Mouse (Mus musculus) limb, embryonic 14.5 days (tissue): ENCODE measurements at regions not wholly inside any gene's neighbourhood (a gene's known extent, or its start where the extent isn't known, plus 50 kb on each side); places are given as distances from the start of the nearest gene placed in this dataset.

Experiments
- ATAC-seq: fragments of 200-750 bp; cut with Nextera tagmentation; 2 replicates; pipeline ENCODE4 v1.8.0; 2017; ENCODE audit warnings: low read depth, moderate number of reproducible peaks, moderate TSS enrichment; ENCODE audit not compliant: low FRiP score
- DNase-seq: peaks from one replicate; pipeline ENCODE4 v3.0.0-alpha.2; 2015; ENCODE audit warnings: low spot score
- H3K27ac ChIP-seq: fragments of 300-500 bp; sonication (generic); replicated peaks from 2 replicates; pipeline ENCODE4 v1.5.1; 2014; ENCODE audit warnings: low read depth, mild to moderate bottlenecking, low read length, moderate library complexity, mixed read lengths
- H3K27me3 ChIP-seq: fragments of 300-500 bp; sonication (generic); 2 replicates; pipeline ENCODE4 v1.6.1; 2014; ENCODE audit warnings: low read length, mixed read lengths; ENCODE audit not compliant: control insufficient read depth, insufficient read depth
- H3K36me3 ChIP-seq: fragments of 300-500 bp; sonication (generic); 2 replicates; pipeline ENCODE4 v1.6.1; 2014; ENCODE audit warnings: mild to moderate bottlenecking, low read length, moderate library complexity, mixed read lengths; ENCODE audit not compliant: control insufficient read depth, insufficient read depth
- H3K4me1 ChIP-seq: fragments of 300-500 bp; sonication (generic); 2 replicates; pipeline ENCODE4 v1.6.1; 2014; ENCODE audit warnings: antibody characterized with exemption, low read length, mixed read lengths; ENCODE audit not compliant: control insufficient read depth, insufficient read depth
- H3K4me2 ChIP-seq: fragments of 300-500 bp; sonication (generic); replicated peaks from 2 replicates; pipeline ENCODE4 v1.6.1; 2014; ENCODE audit warnings: low read depth, mild to moderate bottlenecking, low read length, moderate library complexity; ENCODE audit not compliant: severe bottlenecking
- H3K4me3 ChIP-seq: fragments of 300-500 bp; sonication (generic); replicated peaks from 2 replicates; pipeline ENCODE4 v1.5.1; 2014; ENCODE audit warnings: low read length
- H3K9ac ChIP-seq: fragments of 300-500 bp; sonication (generic); 2 replicates; pipeline ENCODE4 v1.6.1; 2014; ENCODE audit warnings: mild to moderate bottlenecking, low read depth, low read length, moderate library complexity; ENCODE audit not compliant: severe bottlenecking
- H3K9me3 ChIP-seq: fragments of 300-500 bp; sonication (generic); 2 replicates; pipeline ENCODE4 v1.6.1; 2016; ENCODE audit warnings: low read length; ENCODE audit not compliant: control insufficient read depth
- POLR2A ChIP-seq: fragments of 200-500 bp; IDR thresholded peaks from 2 replicates; pipeline ENCODE4 v1.8.0; 2012; ENCODE audit warnings: inconsistent platforms, mild to moderate bottlenecking, moderate library complexity, borderline replicate concordance; ENCODE audit not compliant: insufficient read depth, insufficient read length; ENCODE audit errors: extremely low read depth
- WGBS: fragments of 180-500 bp; shearing (Covaris S2); extraction: QIAGEN DNeasy Blood & Tissue Kit; methylation state at CpG from one replicate; pipeline ENCODE4 v1.1.7; 2014; 5-methylcytosine and 5-hydroxymethylcytosine counted together

GRCm38 (mm10) chrX:158135870-158136557 lies 92.9 kb upstream of the Cnksr2 start:
- Histone ChIP-seq H3K9me3 (no peaks in the 10 kb centered on the region), H3K27ac (no peak overlapping the region), H3K4me2 (no peak overlapping the region), H3K27me3 (no peaks in the 10 kb centered on the region), H3K36me3 (no peaks in the 10 kb centered on the region), H3K4me3 (no peak overlapping the region), H3K4me1 (no peaks in the 10 kb centered on the region), H3K9ac (no peak overlapping the region)
- TF ChIP-seq POLR2A, result no peak
- 45% methylated on average over 3 of the region's 3 CpGs for WGBS
- no peak for ATAC-seq
- no peak for DNase-seq

- H3K36me3 ChIP-seq, result no peaks in the 10 kb centered on the region
- WGBS, result 61% methylated on average over 2 of the region's 2 CpGs
- no peaks in the 10 kb centered on the region for H3K27me3 ChIP-seq
- H3K4me2 ChIP-seq, result no peak overlapping the region
- no peak overlapping the region for H3K9ac ChIP-seq
- ATAC-seq (no peak), DNase-seq (no peak)
- no peaks in the 10 kb centered on the region for H3K4me1 ChIP-seq
- H3K4me3 ChIP-seq, result no peak overlapping the region
- H3K27ac ChIP-seq, result no peak overlapping the region
- no peaks in the 10 kb centered on the region for H3K9me3 ChIP-seq
- no peak for TF ChIP-seq POLR2A
Measured at GRCm38 (mm10) chrX:158133526-158133925, 90.4 kb upstream of the Cnksr2 start.
